Mouse (Mus musculus) G1E (cell line): ENCODE data around the gene Hipk2.

Source experiments
- CTCF ChIP-seq: IDR thresholded peaks from 2 replicates; pipeline ENCODE4 v1.5.1; 2012; ENCODE audit warnings: low read depth, low read length, inconsistent platforms, mixed read lengths
- GATA2 ChIP-seq: IDR thresholded peaks from 2 replicates; pipeline ENCODE4 v1.6.1; 2012; ENCODE audit warnings: low read depth, low read length, inconsistent platforms, borderline replicate concordance

DNA sequence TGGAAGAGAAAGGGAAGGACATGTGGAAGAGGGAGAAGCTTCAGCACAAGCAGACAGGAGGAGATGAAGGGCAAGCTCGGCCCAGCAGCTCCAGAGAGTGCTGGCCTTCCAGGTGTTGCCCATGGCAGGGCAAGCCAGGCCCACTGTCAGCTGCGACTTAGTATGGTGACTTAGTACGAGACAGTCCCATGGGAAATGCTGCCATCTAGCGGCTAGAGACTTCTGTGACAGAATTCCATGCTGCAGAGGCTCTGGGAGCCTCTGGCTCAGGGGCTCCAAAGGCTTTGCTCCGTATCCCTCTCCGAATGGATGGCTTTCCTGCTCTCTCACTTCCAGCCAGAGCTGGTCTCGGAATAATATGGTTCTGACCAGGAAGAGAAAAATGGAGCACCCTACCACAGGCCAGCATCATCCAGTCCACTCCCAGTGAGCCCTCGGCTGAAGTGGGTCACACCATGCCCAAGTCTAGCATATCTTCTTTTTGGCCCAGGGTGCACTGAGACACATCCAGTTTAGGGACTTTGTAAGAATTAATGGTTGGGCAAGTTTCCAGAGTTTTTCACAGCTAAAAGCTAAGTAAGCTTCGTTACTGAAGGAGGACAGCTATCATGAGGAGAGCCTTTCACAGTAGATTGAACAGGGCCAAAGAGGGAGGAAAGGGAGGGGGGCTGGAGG lies 180.4 kb downstream of the Hipk2 start:
- TF ChIP-seq CTCF (peak; percentile 74; the same call in 1 of the 2 replicates), GATA2 (no peak)
